Mouse (Mus musculus) retina, adult 2 months (tissue): ENCODE measurements around the gene Palm2.

Experiments used
- DNase-seq: peaks from one replicate; pipeline ENCODE4 v3.0.0-alpha.2; 2012; ENCODE audit warnings: low read depth, low spot score

Gene Palm2

DNA sequence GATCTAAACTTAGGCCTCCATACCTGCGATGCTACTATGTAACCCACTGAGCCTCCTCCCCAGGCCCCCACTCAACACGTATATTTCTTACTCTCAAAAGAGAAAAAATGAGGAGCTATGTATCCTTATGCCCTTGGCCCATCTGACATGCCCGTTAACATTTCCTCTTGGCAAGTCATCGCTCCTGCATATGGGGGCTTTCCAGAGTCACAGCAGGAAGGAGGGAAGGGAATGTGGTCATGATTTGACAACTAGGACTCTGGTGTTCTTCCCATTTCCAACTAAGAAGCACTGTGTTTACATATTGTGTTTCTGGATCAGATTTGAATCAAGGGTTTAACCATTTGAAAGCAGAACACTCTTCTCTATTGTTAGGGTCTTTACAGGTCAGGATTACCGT, 267.5 kb downstream of the Palm2 start:
- no peak for DNase-seq

DNA sequence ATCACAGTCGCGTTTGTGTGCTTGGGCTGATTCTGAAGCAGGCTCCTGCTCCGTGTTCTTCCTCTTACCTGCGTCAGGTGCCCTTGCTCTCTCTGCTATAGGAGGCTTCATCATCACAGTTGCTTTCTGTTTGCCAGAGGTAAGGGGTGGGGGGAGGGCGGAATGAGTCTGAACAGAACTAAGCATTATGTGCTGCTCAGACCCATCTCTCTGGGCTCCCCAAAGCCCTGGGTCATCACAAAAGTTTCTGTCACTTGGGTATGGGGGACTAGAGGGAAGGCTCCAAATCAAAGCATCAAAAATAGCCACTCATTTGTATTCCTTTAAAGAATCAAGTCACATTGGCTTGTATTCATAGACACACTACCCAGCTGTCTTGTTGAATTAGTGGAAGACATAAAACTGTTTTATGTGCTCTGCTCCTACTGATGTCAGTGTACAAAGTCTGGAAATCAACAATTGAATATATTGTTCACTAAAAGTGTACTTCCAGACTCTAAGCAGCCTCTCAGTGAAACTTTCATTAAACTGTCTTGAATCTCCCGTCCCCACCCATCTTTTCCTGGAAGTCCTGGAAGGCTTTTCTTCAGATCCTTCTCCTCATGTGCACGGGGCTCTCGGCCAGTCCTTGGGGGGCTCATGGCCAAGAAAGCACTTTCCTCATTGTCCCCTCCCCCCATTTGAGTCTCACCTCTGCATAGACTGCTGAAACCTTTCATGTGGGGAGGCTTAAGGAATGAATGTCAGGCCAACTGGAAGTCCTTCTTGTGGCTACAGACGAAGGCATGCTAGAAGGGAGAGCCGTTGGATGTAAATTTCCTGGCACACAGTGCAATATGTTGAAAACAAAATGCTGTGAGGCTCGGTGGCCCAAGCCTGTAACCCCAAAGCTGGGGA, 269.8 kb downstream of the Palm2 start:
- DNase-seq, result no peak

DNA sequence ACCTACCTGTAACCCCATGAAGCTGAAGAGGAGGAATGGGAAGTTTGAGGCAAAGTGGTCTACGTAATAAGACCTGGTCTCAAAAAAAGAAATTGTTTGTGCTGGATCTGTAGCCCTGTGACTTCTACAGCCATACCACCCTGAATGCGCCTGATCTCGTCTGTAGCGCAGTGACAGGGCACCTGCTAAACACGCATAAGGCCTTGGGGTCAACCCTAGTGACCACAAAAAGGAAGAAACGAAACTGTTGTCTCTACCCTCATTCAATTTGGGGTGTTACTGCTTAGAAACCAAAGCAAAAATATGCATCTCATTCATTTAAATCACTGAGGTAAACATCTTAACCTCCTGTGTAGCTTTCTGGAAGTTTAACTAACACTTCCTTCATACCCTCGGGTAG, 270.5 kb downstream of the Palm2 start:
- DNase-seq, result no peak

DNA sequence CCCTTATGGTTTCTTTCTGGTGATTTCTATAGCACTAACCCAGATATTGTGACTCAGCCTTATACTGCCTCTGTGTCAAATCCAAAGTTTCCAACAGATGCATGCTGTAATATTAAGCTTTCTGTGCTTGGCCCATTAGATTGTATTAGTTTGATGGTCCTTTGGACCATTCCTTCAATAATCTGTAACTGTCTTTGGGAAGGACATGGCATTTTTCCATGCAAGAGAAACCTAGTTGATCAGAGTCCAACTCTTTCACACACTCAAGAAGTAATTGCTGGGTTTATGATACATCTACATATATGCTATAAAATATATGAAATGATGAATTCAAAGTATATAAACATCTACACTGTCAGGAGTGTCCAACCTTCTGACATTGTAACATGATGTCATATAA, 281.8 kb downstream of the Palm2 start:
- no peak for DNase-seq

DNA sequence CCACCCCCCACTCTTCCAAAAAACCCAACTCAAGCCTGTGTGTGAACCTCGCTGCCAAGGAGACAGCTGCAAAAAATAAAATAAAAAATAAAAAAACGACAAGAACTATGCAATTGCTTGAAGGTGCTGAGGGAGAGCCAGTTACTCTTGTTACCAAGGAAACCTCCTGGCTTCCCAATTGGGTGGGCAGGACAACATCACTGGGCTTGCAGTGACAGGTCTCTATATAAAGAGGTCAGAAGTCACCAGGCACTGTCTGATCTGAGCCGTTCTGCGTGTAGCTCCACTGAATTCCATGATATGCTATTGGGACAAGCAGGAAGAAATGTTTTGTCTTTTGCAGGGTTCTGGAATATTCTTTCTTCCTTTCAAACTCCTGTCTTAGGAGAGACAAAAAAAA, 282.7 kb downstream of the Palm2 start:
- no peak for DNase-seq

DNA sequence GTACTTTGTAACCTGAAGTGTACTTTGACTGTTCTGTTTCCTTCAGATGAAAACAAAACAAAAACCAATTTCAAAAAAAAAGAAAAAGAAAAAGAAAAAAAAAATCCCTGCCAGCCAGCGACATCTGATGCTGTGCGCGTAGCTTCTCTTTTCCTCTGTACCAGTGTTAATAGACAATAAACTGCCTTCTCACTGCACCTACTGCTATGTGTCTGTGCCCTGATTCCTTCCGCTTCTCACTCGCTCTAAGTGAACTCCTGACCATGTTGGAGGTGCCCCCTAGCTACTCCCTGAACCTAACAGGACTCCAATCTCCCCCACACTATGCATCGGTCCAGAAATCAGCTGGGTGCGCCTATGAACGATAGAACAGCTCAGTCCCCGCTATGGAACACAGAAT, 283.3 kb downstream of the Palm2 start, which contains the start of gene Akap2:
Gene Akap2 (plus strand): TSS at position 304 of the 400 bp plus-strand sequence.
- DNase-seq, result no peak

DNA sequence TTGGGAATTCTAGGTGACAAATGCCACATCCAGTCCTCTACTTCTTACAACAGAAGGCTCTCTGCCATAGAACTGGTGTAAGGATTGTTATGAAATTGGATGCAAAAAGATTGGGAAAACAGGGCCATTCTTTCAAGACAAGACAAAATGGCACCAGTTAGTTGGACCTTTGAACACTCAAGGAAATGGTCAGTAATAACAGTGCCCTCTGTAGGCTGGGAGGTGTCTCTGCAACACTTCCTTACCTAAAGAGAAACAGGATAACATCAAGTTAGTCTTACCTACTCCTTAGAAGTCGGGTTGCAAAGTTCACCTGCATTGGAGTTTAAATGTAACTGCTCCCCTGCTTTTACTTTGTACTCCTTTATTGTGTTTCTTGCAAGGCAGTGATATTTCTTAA, 285.3 kb downstream of the Palm2 start:
- no peak for DNase-seq

DNA sequence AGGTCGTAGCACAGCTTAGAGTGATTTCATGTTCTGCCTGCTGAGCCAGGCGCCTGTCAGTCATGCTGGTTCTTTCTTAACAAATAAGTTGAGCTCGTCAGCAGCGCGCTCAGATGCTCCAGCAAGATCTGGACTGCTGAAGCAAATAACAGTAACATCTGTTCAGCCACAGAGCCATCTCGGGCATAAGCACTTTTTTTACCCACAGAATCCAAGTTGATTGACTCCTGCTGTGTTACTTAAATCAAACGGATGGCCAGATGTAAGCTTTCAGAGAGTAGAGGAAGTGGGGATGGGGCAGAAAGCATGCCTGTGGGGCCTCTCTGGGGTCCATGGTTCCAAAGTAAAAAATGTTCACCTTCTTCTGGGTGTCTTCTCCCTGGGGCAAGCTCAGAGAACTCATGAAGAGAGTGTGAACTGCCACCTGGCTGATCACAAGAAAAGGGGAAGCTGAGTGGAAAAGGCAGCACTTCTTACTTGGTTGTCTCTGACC, 286.9 kb downstream of the Palm2 start:
- no peak for DNase-seq

DNA sequence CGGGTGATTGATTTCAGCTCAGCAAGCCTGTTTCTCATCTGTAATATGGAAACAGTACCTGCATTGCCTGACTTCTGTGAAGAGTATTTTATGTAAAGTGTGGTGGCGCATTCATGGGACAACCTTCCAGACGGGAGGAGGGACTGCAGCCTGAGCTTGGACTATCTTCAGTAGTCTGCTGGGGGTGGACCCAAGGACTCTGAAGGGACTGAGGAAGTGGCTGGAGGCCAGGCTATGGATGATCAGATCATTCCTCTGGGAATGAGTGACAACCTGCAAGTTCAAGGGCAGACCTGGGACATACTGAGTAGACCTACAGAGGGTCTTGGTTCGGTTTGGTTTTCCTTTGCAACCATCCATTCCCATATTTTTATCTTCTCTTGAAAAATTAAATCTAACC, 288.2 kb downstream of the Palm2 start:
- no peak for DNase-seq

DNA sequence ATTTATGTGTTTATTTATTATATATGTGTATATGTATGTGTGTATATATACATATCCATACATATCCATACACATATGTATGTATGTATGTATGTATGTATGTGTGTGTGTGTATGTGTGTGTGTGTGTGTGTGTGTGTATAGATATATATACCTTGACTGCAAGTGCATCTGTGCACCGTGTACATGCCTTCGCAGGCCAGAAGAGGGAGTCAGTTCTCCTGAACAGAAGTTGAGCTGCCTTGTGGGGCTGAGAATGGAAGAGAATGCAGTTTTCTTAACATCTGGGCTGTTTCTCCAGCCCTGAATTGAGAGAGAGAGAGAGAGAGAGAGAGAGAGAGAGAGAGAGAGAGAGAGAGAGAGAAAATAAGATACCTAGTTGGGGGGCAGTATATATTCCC, 289.6 kb downstream of the Palm2 start:
- DNase-seq, result no peak

DNA sequence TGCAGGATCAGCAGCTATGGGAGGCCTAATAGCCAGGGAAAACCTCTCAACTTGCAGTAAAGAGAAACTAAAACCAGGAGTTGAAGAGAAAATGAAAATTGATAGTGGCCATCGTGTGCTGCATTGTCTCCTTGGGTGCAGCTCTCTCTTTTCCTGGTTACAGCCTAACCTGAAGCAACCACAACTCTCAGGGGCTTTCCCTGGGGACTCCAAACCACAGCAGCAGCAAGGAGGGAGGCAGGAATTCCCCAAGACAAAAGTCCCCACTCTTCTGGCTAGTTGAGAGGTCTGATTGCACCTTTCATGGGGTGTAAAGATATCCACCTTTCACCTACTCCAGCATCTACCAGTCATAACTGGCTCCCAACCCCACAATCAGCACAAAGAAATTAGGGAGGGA, 291.5 kb downstream of the Palm2 start:
- no peak for DNase-seq

DNA sequence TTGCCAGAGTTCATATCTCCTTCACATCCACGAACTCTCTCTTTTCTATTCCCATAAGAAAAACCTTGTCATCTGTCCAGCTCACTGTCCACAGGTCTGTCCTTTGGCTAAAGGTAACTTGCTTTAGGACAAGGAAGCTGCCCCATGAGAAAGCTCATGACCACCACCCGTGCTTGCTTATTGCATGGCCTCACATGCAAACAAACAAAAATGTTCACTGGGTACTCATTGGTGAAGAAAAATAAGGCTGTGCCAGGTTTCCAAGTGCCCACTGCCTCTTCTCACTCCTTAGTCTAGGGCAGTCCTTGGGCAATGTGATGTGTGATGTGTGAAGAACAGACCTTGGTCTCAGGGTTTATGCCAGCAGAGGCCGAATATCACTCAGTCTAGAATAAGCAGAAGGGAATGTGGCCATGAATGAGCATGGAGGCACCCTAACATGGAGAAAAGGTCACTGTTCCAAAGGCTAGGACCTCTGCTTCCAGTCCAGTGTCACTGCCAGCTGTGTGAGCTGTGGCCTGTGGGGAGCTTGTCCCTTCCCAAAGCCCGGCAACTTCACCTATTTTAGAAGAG, 294.6 kb downstream of the Palm2 start:
- no peak for DNase-seq

DNA sequence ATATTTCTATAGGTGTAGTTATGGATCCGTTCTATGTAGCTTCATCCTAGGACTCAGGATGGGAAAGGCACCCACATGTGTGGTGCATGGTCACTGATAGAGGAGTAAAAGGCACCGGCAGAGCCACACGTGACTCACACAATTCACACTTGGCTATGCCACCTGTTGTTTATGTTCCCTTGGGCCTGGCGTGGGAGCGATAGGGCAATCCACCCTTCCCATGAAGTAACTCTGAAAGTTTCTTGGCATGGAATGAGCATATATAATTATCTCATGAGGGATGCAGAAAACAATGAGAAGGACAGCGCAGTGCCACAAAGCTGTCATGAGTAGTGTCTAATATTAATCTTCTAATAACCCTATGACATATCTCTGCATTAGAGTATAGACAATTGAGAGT, 296.0 kb downstream of the Palm2 start:
- no peak for DNase-seq

DNA sequence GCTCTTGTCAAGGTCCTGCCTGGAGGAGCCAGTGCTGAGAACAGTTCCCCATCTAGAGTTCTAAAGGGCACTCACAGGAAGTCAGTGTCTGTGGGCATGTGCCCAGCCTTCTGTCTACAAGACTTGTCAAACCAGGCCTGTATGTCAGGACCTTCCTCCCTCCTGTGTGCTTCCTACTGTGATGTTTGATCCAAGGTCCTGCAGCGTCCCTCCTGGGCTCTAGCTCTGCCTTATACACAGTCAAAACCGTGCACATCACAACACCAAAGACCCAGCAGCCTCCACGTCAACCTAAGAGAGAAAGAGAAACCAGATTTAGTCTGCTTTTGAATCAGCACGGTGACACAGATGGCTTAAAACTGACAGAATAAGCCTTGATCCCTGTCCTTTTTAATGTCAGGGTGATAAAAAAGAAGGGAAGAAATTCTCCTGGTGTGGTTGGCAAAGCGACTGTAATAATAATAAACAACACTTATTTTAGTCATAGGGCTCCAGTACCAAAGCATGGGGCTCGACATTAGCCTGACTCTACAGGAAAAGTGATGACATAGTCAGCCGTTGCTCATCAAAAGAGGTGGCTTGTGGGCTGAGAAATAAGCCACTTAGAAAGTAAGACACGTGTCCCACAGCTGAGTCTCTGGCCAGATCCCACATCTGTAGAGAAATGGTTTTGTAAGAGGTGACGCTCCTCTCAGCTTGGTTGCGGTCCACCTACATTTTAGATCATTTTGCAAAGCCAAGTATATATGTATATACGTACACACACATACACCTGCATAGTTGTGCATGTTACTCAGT, 297.0 kb downstream of the Palm2 start:
- DNase-seq, result no peak

DNA sequence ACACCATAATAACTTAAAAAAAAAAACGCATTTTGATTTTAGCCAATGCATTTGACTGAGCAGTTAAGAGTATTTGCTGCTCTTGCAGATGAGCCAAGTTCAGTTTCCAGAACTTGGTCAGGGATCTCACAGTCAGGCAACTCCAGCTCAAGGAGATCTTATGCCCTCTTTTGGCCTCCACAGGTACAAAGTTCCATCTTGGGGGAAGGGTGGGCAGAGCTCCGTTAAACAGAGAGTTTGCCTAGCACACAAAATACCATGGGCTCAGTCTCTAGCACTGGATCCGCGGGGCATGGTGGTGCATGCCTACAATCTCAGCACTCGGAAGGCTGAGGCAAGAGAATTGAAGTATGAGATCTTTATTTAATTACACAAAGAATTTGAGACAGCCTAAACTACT, 298.3 kb downstream of the Palm2 start:
- DNase-seq, result no peak

DNA sequence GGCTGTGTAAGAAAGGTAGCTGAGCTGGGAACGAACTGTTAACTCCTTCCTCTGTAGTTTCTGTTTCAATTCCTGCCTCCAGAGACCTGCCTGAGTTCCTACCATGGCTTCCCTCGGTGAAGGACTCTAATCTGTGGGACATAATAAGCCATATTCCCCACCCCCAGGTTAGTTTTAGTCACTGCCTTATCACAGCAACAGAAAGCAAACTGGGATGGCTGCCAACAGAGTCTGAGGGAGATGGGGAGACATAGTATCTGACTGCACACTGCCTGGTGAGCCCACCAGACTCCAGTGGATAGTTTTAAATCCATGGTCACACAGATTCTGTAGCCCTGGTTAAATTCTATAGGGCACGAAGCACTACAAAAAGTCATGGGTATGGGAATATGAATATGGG, 299.4 kb downstream of the Palm2 start:
- DNase-seq, result no peak

DNA sequence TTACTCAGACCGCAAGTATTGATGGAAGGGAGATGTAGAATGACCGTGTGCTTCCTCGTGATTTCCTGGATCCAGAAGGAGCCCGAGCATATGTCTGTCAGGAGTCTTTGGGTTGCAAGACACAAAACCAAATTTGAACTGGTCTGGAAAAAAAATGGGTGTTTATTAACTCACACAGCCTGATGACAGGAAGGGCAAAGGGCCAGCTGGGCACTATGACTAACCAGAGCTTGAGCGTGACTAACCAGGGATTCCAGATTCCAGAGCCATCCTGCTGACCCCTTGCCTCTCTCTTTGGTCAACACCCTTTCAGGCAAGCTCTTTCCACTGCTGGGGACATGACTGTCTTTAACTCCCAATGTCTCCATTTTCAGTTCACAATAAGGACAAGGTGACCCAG, 301.4 kb downstream of the Palm2 start:
- no peak for DNase-seq

DNA sequence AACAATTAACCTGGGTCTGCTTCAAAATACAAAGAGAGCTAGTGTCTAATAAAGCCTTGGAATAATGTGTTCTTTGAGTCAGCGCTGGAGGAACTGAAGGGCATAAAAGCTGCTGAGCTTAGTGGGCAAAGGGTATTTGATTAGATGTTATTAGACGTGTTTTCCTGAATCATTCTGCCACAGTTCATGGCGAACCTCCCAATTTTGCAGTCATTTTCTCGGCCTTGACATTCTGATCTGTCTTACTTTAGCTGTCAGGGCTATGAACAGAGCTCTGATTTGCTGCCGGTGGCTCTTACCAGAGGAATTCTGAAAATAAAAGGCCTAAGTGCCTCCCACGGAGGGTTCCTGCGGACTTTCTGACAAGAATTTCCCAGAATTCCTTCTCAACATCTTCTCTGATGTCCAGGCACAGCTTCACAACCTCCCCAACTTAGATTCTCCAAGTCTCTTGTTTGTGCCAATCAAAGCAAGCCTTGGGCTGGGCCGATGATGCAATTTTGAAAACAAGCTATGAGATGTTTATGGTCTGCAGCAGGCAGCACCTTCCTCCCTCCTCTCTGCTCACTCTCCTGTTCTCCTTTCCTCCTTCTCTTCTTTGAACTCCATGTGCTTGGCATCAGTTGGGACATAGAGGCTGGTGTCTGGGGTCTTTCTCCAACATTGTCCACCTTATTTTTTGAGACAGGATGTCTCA, 305.0 kb downstream of the Palm2 start:
- DNase-seq, result no peak

DNA sequence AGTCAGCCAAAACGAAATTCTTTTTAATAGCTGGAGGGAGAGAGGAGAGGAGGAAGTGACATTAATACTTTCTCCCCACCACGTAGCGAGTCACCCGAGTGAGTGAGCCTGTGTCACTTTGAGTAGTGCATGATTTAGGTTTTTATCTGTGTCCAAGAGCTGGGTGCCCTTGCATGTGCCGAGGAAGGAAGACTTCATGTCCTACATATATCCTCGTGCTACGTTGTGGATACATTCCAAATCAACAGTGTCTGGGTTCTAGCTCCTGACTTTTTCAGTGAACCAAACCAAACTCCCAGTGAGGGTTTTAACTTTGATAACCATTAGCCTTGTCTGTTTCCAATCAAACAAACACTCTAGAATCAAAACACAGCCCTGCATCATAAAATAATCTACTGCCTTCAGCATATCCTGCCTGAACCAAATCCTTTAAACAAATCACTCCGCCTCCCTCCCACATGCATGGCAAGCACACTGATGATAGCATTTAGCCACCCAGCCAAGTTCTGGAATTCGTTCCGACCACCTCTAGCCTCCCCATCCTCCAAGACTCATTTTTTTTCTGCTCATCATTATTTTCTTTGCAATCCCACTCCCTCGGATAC, 309.4 kb downstream of the Palm2 start:
- DNase-seq, result no peak

DNA sequence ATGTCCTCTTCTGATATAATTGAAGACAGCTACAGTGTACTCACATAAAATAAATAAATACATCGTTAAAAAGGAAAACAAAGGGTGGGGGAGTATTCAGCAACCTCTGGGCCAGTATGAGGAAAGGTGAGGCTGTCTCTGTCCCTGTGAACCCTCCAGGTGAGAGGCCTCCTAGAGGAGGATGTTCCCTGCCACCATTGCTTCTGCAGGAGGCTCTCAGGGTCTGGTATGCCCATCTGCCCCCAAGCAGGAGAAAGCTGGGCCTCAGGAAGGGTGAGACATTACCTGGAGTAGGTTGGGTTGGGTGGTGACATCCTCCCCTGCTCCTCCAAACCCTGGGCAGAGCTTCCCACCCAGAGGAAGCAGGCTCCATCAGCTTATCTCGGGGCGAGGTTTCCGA, 316.6 kb downstream of the Palm2 start:
- no peak for DNase-seq

DNA sequence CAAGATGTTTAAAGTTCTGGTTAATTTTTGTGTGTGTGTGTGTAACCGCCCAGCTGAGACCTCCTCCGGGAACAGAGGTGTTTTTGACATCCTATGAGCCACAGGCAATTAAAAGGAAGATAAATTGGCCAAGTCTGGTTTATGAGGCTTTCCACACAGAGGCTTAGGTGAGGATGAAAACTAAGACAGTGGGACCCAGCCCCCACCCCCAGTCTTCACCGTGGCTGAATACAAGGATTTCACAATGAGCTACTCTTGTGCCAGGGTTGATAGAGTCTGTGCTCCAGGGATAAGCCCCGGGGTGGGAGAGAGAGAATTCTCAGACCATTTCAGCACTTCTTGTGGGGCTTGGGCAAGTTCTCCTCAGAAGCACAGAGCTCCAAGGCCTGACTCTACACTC, 317.0 kb downstream of the Palm2 start:
- DNase-seq, result no peak
